Mouse (Mus musculus): ENCODE data around the gene Tnpo1. TPM values are rescaled to one million over a fixed set of nuclear protein-coding genes. Genes with fewer than 3 reads are reported as not detected.
"Not testable (repeated sequence)": the region's sequence is repeated elsewhere in the genome, so short reads cannot be mapped to it uniquely, and the experiment has no call there.

The Tnpo1 gene
- total RNA-seq, 2 experiments from 2014 or later, result 74.0 to 80.5 TPM

DNA sequence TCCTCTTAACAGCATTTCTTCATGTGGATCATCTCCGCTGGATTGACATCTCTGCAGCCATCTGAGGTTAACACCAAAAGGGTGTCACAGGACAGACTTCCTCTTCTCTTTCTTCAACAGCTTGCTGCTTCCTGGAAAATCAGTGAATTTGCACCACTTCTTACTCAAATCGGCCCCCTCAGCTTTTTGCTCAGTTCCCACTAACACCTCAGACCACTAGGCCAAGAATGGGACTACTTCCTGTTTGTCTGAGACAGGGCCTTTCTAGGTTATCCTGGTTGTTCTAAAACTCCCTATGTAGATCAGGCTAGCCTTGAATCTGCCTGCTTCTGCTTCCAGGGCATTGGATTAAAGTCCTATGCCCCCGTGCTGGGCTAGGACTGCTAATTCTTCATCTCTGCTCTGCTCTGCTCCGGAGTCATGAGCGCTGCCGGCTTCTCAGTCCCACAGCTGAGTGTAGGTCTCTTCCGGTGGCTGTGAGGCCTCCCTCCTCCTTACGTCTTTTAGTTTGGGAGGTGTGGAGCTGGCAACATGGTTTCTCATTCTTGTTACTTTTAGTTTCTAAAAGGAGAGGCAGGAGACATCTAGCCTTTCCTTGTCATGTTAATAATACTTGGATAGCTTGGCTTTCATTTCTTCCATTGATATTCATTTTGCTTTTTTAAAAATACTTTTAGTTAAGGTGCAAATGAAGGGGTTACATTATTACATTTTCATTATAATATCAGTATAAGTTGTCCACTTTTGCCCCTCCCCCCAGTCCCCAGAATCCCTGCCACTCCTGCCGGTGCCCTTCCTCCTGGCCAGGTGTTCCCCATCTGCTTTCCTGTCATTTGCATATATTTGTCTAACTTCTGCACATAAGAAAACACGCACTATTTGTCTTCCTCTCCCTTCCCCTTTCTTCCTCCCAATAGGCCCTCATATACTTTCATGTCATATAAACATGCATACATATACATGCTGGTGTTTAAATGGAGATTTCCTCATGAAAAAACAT is 93.4 kb downstream of the Tnpo1 start:
- intact Hi-C loops (cut with DNase I), result no loop called here
- no peak for DNase-seq

GRCm38 (mm10) chr13:98829026-98829425 is 97.2 kb downstream of the Tnpo1 start:
- intact Hi-C loops (cut with DNase I); DNase-seq: not testable (repeated sequence)

DNA sequence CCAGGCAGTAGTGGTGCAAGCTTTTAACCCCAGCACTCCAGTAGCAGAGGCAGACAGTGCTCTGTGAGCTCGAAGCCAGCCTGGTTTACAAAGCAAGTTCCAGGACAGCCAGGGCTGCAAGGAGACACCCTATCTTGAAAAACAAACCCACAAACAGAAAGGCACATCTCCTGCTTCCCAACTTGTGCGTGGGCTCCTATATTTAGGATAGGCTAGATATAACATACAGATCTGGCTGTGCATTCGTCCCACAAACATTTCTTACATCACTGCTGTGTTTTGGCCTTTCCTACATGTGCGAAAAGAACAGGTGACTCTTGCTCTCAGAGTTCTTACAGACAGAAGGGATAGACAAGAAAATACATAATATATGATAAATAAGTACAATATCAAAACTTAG is 100.6 kb downstream of the Tnpo1 start:
- no peak for DNase-seq
- intact Hi-C loops (cut with DNase I), result no loop called here

- intact Hi-C loops (cut with DNase I), result no loop called here
- DNase-seq, result no peak
Observed at GRCm38 (mm10) chr13:98819094-98819493, 107.1 kb downstream of the Tnpo1 start.

- intact Hi-C loops (cut with DNase I), result no loop called here
Observed at GRCm38 (mm10) chr13:98818205-98818604, 108.0 kb downstream of the Tnpo1 start.

GRCm38 (mm10) chr13:98817766-98818165 is 108.4 kb downstream of the Tnpo1 start:
- DNase-seq, result no peak
- intact Hi-C loops (cut with DNase I), result no loop called here

More at GRCm38 (mm10) chr13:98818205-98818604, 108.0 kb downstream of the Tnpo1 start:
- DNase-seq, result no peak

- intact Hi-C loops (cut with DNase I); DNase-seq: not testable (repeated sequence)
Observed at GRCm38 (mm10) chr13:98816981-98817660, 109.1 kb downstream of the Tnpo1 start.

DNA sequence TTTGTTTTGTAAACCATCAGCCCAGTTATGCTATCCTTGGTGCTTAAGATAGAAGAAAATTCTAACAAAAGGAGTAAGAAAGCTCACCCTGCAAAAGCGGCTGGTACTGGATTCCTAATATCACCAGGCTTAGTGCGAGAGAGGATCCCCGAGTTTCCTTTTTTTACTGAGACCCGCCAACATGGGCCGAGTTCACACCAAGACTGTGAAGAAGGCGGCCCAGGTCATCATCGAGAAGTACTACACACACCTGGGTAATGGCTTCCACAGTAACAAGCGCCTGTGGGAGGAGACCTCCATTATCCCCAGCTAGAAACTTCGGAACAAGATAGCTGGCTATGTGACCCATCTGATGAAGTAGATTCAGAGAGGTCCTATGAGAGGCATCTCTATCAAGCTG is 109.6 kb downstream of the Tnpo1 start:
- intact Hi-C loops (cut with DNase I), result no loop called here
- DNase-seq, result no peak

GRCm38 (mm10) chr13:98815147-98815785 is 110.9 kb downstream of the Tnpo1 start, which contains the start of gene Fcho2:
Gene Fcho2, minus strand, starts transcription at chr13:98815449.
- peak; percentile 99 to 100 for DNase-seq
- intact Hi-C loops (cut with DNase I), result no loop called here

DNA sequence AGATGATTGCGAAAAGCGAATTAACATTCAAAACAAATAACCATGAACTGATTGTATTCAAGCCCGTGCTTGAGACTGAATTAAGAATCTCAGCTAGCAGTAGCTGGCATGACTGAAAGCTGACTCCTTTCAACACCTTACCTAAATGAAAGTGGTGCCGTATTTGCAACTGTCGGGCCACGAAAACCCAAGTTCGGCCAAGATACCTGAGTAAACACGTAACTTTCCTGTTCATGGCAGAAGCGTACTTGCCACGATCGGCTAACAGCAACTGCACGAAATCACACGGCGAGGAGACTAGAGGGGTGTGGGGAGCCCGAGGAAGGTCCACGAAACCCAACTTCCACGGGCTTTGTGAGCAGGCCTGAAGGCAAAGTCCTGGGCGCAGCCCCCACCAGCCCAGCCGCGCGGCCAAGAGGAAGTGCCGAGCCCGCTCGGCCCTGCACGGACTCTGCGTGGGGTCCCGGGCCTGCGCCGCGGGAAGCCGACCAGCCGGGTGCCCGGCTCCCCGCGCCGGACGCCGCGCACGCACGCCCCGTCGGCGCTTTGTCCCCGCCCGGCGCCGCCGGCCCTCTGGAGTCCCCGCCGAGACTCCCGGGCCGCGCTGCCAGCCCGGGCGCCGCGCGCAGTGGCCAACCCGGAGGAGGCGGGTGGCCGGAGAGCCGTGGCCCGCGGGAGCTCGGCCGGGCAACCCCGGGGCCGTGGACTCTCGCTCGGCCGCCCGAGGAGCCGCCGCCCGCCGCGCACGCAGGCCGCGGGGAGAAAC is 111.7 kb downstream of the Tnpo1 start:
- peak; percentile 73 for DNase-seq
- intact Hi-C loops (cut with DNase I), result no loop called here

DNA sequence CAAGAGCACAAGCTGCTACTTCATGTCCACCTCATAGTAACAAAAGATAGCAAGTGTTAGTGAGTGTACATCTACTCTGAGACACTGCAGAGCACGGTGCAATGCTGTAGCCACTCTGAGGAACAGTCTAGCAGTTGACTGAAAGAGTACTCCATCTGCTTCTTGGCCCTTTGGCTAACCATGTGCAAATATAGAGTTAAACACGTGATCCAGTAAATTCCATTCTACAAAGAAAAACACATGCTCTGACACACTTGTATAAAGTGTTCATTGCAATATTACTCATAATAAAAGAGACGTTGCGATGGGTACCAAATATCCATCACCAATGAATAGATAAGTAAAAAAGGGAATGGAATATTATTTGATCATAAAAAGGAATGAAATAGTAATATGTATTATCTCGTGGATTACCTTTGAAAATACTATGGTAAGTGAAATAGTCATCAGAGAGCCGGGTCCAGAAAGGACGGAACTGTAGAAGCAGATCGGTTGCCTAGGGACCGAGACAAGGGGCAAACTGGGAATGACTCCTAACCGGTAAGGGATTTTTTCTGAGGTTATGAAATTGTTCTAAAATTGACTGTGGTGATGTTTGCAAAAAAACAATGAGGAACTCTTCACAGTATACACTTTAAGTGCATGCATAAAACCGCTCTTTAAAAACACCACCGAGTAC is 112.4 kb downstream of the Tnpo1 start:
- intact Hi-C loops (cut with DNase I), result no loop called here
- no peak for DNase-seq

DNA sequence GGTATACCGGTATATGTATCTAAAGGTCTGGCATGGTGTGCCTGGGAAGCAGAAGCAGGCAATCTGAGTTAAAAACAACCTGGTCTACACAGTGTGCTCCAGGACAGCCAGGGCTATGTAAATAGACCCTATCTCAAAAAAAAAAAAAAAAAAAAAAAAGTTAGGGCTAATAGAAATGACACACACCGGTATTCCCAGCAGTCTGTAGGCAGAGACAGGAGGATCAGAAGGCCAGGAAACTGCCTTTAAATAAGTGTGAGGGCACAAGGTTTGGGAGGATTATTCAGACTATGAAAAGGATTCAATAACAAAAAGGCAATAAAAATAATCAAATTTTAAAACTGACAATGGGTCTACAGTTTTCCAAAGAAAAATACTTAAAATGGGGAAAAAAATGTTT is 113.0 kb downstream of the Tnpo1 start:
- no peak for DNase-seq
- intact Hi-C loops (cut with DNase I), result no loop called here

- DNase-seq, result no peak
- intact Hi-C loops (cut with DNase I), result no loop called here
Observed at GRCm38 (mm10) chr13:98812285-98812684, 113.9 kb downstream of the Tnpo1 start.

GRCm38 (mm10) chr13:98810143-98810542 is 116.0 kb downstream of the Tnpo1 start:
- intact Hi-C loops (cut with DNase I), result no loop called here
- no peak for DNase-seq

GRCm38 (mm10) chr13:98809087-98809486 is 117.1 kb downstream of the Tnpo1 start:
- no peak for DNase-seq
- intact Hi-C loops (cut with DNase I), result no loop called here

GRCm38 (mm10) chr13:98804480-98804879 is 121.7 kb downstream of the Tnpo1 start:
- intact Hi-C loops (cut with DNase I), result no loop called here
- DNase-seq, result no peak

DNA sequence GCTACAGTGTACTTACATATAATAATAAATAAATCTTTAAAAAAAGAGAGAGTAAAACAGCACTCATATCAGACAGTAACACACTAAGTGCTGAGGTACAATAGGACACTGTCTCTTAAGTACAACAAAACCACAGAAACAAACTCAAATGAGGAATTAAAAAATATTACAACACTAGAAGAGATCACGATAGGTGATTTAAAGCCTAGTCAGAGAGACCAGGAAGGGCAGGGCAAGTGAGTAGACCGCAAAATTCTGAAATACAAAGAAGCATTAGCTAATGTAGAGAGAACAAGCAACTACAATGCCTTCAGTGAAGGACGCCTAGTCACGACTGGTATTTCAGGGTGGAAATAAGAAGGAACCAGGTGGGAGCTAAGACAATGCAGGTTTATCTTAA is 122.5 kb downstream of the Tnpo1 start:
- intact Hi-C loops (cut with DNase I), result no loop called here
- no peak for DNase-seq

- no peak for DNase-seq
- intact Hi-C loops (cut with DNase I), result no loop called here
Observed at GRCm38 (mm10) chr13:98802957-98803356, 123.2 kb downstream of the Tnpo1 start.

DNA sequence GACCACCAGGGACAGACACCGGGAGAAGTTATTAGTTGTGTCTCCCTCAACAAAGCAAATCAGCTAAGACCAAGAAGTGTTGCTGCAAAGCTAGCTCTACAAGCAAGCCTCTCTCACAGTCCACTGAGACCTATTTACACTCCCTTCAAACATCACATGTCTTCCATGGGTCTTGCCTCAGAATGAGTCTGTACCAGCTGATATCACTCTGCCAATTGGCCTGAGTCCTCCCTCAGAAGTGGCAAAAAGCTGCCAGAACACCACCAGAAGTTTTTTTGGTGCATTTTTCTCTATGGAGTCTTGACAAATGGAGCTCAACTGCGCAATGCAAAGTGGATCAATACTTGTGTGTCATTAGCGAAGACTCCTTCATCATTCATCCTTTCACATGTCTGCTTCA is 130.7 kb downstream of the Tnpo1 start:
- intact Hi-C loops (cut with DNase I), result no loop called here

DNA sequence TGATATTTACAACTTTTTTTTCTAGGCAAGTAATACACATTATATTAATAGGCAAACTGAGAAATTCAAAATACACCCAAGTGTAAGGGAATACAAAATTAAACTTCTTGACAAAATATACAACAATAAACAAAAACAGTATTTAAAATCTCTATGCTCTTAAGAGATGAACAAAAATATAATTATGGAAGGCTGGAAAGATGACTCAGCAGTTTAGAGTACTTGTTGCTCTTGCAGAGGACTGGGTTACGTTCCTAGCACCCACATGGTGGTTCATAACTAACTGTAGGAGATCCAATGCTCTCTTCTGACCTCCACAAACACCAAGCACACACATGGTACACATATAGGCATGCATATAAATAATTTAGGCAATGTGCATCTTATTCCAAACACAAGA is 133.3 kb downstream of the Tnpo1 start:
- intact Hi-C loops (cut with DNase I), result no loop called here

More for the DNA sequence above, 130.7 kb downstream of the Tnpo1 start:
- DNase-seq, result no peak

More for the DNA sequence above, 133.3 kb downstream of the Tnpo1 start:
- no peak for DNase-seq
